Mouse (Mus musculus): ENCODE data around the gene 1700017D01Rik. TPM values are rescaled to one million over a fixed set of nuclear protein-coding genes. Genes with fewer than 3 reads are reported as not detected.
"Not testable (repeated sequence)": the region's sequence is repeated elsewhere in the genome, so short reads cannot be mapped to it uniquely, and the experiment has no call there.

1700017D01Rik gene
- polyA plus RNA-seq, 1 experiment from 2014 or later, result not detected

DNA sequence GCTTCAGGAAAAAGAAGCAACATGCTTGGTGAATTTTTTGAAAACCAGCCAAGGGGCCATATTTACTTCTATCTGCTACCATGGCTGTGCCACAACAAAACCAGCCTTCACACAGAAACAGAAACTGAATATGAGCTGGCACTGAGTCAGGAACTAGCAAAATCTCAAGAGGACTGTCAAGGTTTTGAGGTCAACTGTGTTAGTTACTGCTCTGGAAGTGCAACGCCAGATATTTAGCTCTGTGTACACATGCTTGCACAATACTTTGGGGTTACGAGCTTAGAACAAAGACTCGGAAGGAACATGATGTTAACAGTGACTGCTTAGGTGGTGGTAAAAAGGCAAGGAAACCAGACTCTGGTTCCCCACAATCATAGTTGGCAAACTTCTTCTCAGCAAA lies 22.9 kb downstream of the 1700017D01Rik start:
- H3K4me3 ChIP-seq (ENCODE audit: low read depth, low read length), result no peak overlapping the region
- no peaks in the 10 kb centered on the region for H3K36me3 ChIP-seq (ENCODE audit: control insufficient read depth, insufficient read depth, low read length)
- H3K27me3 ChIP-seq (ENCODE audit: control insufficient read depth, insufficient read depth, low read length), result no peaks in the 10 kb centered on the region
- H3K9me3 ChIP-seq (ENCODE audit: control insufficient read depth, low read length), result no peaks in the 10 kb centered on the region
- DNase-seq (ENCODE audit: low spot score) (no peak), ATAC-seq (ENCODE audit: insufficient read depth, low FRiP score, low TSS enrichment) (no peak)
- H3K4me2 ChIP-seq (ENCODE audit: low read depth), result no peak overlapping the region
- WGBS, result 92% methylated on average over 3 of the region's 3 CpGs
- H3K27ac ChIP-seq (ENCODE audit: low read depth, low read length), result no peak overlapping the region
- no peaks in the 10 kb centered on the region for H3K4me1 ChIP-seq (ENCODE audit: control insufficient read depth, insufficient read depth, low read length)
- H3K9ac ChIP-seq (ENCODE audit: low read length), result no peak overlapping the region

DNA sequence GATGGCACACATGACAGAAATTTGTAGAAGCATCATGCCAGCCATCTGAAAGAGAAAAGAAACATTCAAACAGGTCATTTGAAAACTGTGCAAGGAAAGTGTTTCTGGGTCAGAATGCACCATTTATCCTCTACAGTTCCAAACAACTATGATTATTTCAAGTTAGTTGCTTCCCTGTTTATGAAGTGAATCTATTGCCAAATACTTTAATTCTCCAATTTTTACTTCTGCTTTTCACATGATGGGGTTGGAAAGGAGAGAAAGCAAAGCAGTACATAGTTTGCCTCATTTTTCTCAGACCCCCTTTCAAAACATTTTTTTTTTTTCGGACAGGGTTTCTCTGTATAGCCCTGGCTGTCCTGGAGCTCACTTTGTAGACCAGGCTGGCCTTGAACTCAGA lies 28.8 kb downstream of the 1700017D01Rik start:
- no peak overlapping the region for H3K4me2 ChIP-seq (ENCODE audit: low read depth)
- H3K36me3 ChIP-seq (ENCODE audit: control insufficient read depth, insufficient read depth, low read length), result no peaks in the 10 kb centered on the region
- WGBS, result 76% methylated on average over 1 of the region's 1 CpGs
- H3K4me1 ChIP-seq (ENCODE audit: control insufficient read depth, insufficient read depth, low read length), result no peaks in the 10 kb centered on the region
- no peak for DNase-seq (ENCODE audit: low spot score)
- no peak overlapping the region for H3K4me3 ChIP-seq (ENCODE audit: low read depth, low read length)
- no peak overlapping the region for H3K9ac ChIP-seq (ENCODE audit: low read length)
- no peaks in the 10 kb centered on the region for H3K27me3 ChIP-seq (ENCODE audit: control insufficient read depth, insufficient read depth, low read length)
- no peak overlapping the region for H3K27ac ChIP-seq (ENCODE audit: low read depth, low read length)
- H3K9me3 ChIP-seq (ENCODE audit: control insufficient read depth, low read length), result no peaks in the 10 kb centered on the region
- ATAC-seq (ENCODE audit: insufficient read depth, low FRiP score, low TSS enrichment), result no peak

DNA sequence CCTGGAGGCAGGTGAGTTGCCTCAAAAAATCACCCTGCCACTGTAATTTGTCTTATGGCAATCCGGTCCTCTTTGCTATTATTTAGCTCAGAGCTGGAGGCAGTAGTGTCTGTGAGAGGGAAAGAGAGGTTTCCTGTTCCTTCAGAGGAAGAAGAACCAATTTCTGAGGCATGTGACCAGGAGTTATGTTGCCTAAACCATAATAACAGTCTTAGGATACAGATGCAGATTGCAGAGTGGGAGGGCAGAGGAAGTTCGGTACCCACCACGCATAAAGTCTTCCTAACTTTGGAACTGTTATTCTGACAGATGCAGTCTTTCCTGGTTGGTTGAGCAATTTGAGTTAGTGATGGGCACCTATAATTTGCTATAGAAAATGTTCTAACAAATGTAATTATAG lies 32.3 kb downstream of the 1700017D01Rik start:
- no peaks in the 10 kb centered on the region for H3K9me3 ChIP-seq (ENCODE audit: control insufficient read depth, low read length)
- H3K36me3 ChIP-seq (ENCODE audit: control insufficient read depth, insufficient read depth, low read length), result no peaks in the 10 kb centered on the region
- no peak overlapping the region for H3K4me2 ChIP-seq (ENCODE audit: low read depth)
- no peaks in the 10 kb centered on the region for H3K4me1 ChIP-seq (ENCODE audit: control insufficient read depth, insufficient read depth, low read length)
- peaks cover under 1% of the 10 kb centered on the region for H3K27me3 ChIP-seq (ENCODE audit: control insufficient read depth, insufficient read depth, low read length)
- ATAC-seq (ENCODE audit: insufficient read depth, low FRiP score, low TSS enrichment) (no peak), DNase-seq (ENCODE audit: low spot score) (no peak)
- H3K9ac ChIP-seq (ENCODE audit: low read length), result no peak overlapping the region
- 87% methylated on average over 3 of the region's 3 CpGs for WGBS
- no peak overlapping the region for H3K27ac ChIP-seq (ENCODE audit: low read depth, low read length)
- H3K4me3 ChIP-seq (ENCODE audit: low read depth, low read length), result no peak overlapping the region

DNA sequence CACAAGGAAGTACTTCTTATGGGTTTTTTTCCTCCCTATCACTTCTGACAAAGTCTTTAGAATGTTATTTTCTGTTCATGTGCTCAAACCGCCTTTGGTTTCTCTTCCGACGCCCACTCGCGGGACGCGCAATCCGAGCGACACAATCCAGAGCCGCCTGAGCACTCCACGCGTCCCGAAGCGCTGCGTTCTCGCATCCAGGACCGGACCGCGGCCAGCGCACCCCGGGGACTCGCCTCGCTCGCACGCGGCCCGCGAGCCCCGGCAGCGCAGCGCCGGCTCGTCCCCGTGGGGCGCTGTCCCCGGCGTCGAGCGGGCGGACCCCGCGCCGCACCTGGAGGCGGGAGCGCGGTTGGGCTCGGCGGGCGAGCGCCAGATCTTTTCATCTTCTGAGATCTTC lies 38.5 kb downstream of the 1700017D01Rik start:
- 4% methylated on average over 50 of the region's 50 CpGs for WGBS
- not testable (repeated sequence) for H3K9ac ChIP-seq (ENCODE audit: low read length)

DNA sequence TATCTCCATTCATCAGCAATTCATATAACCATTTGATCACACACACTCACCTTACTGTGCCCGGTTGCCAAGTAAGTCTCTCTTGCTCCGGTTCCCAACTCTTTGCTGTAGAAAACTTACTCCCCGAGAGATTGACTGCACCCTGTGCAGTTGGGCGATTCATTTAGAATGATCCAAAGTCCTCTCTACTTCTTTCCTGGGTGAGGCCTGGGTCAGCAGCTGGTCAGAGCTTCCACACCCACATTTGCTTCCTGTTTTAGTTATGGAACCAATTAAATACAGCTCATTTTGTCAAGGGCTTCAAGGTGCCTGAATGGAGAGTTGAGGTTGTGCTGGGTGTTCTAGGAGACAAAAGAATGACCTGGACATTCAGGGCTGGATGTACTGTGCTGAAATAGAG lies 49.7 kb downstream of the 1700017D01Rik start, which contains the start of gene Ms4a8a:
TSS of gene Ms4a8a (minus strand) at position 169 of the 400 bp plus-strand sequence.
- 90% methylated on average over 4 of the region's 4 CpGs for WGBS
- no peaks in the 10 kb centered on the region for H3K36me3 ChIP-seq (ENCODE audit: control insufficient read depth, insufficient read depth, low read length)
- no peak within 1 kb of the TSS for H3K4me2 ChIP-seq (ENCODE audit: low read depth)
- H3K4me1 ChIP-seq (ENCODE audit: control insufficient read depth, insufficient read depth, low read length), result no peaks in the 10 kb centered on the region
- no peak within 1 kb of the TSS for H3K9ac ChIP-seq (ENCODE audit: low read length)
- H3K4me3 ChIP-seq (ENCODE audit: low read depth, low read length), result no peak within 1 kb of the TSS
- ATAC-seq (ENCODE audit: insufficient read depth, low FRiP score, low TSS enrichment) (no peak), DNase-seq (ENCODE audit: low spot score) (no peak)
- no peaks in the 10 kb centered on the region for H3K9me3 ChIP-seq (ENCODE audit: control insufficient read depth, low read length)
- no peak within 1 kb of the TSS for H3K27ac ChIP-seq (ENCODE audit: low read depth, low read length)
- no peaks in the 10 kb centered on the region for H3K27me3 ChIP-seq (ENCODE audit: control insufficient read depth, insufficient read depth, low read length)

More for the DNA sequence above, 38.5 kb downstream of the 1700017D01Rik start:
- H3K4me2 ChIP-seq (ENCODE audit: low read depth), result peak overlapping the region; percentile 34
- H3K27me3 ChIP-seq (ENCODE audit: control insufficient read depth, insufficient read depth, low read length); H3K27ac ChIP-seq (ENCODE audit: low read depth, low read length); ATAC-seq (ENCODE audit: insufficient read depth, low FRiP score, low TSS enrichment); H3K36me3 ChIP-seq (ENCODE audit: control insufficient read depth, insufficient read depth, low read length); H3K4me1 ChIP-seq (ENCODE audit: control insufficient read depth, insufficient read depth, low read length); H3K9me3 ChIP-seq (ENCODE audit: control insufficient read depth, low read length): not testable (repeated sequence)
- 0 out of 2 replicates have a peak overlapping the region, but pooled peaks have one; percentile 3 for H3K4me3 ChIP-seq (ENCODE audit: low read depth, low read length)
- DNase-seq (ENCODE audit: low spot score), result peak; percentile 30

DNA sequence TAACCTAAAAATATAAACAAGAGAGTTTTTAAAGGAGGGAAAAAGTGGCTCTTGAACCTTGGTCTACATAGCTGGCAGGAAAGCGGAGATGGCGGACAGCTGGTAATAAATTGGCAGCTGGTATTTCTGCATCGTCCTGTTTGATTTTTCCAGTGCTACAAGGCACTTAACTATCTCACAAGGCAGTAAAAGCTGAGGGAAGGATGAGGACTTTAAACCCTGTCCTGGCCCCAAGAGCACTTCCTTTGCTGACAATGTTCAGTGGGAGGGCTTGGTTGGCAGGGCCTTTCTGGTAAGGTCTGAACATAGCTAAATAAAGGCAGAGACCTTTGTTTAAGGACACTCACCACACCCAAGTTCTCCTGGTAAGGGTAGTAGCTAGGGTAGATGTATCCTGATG lies 60.3 kb downstream of the 1700017D01Rik start:
- H3K27me3 ChIP-seq (ENCODE audit: control insufficient read depth, insufficient read depth, low read length), result no peaks in the 10 kb centered on the region
- WGBS, result 87% methylated on average over 3 of the region's 3 CpGs
- no peak overlapping the region for H3K27ac ChIP-seq (ENCODE audit: low read depth, low read length)
- DNase-seq (ENCODE audit: low spot score) (no peak), ATAC-seq (ENCODE audit: insufficient read depth, low FRiP score, low TSS enrichment) (no peak)
- no peak overlapping the region for H3K4me2 ChIP-seq (ENCODE audit: low read depth)
- no peak overlapping the region for H3K4me3 ChIP-seq (ENCODE audit: low read depth, low read length)
- H3K9me3 ChIP-seq (ENCODE audit: control insufficient read depth, low read length), result no peaks in the 10 kb centered on the region
- H3K4me1 ChIP-seq (ENCODE audit: control insufficient read depth, insufficient read depth, low read length), result no peaks in the 10 kb centered on the region
- H3K9ac ChIP-seq (ENCODE audit: low read length), result no peak overlapping the region
- H3K36me3 ChIP-seq (ENCODE audit: control insufficient read depth, insufficient read depth, low read length), result no peaks in the 10 kb centered on the region

DNA sequence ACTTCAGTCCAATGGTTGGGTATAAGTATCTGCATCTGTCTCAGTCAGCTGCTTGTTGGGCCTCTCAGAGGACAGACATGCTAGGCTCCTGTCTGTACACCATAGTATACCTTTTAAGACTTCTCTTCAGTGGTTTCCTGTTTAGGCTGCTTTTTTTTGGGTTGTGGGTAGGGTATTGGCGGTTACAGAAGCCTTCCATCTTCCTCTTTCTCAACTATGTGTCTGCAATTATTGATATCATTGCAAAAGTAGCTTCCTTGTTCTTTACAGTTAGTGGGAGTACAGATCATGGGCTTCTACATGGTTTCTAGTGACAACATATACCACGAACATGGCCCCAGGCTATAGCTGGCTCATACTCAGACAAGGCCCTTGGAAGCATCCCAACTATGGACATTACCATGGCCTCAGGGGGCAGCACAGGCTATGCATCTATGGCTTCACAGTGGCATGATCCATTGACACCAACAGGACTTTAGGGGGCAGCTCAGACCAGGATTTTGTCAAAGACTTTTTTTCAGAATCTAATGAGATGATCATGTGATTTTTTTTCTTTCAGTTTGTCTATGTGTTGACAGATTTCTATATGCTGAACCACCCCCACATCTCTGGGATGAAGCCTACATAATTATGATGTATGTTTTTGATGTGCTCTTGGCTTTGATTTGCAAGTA lies 65.3 kb downstream of the 1700017D01Rik start:
- no peak overlapping the region for H3K9ac ChIP-seq (ENCODE audit: low read length)
- H3K36me3 ChIP-seq (ENCODE audit: control insufficient read depth, insufficient read depth, low read length), result no peaks in the 10 kb centered on the region
- no peak overlapping the region for H3K4me2 ChIP-seq (ENCODE audit: low read depth)
- no peaks in the 10 kb centered on the region for H3K9me3 ChIP-seq (ENCODE audit: control insufficient read depth, low read length)
- H3K27me3 ChIP-seq (ENCODE audit: control insufficient read depth, insufficient read depth, low read length), result no peaks in the 10 kb centered on the region
- H3K27ac ChIP-seq (ENCODE audit: low read depth, low read length), result no peak overlapping the region
- DNase-seq (ENCODE audit: low spot score) (no peak), ATAC-seq (ENCODE audit: insufficient read depth, low FRiP score, low TSS enrichment) (no peak)
- no peak overlapping the region for H3K4me3 ChIP-seq (ENCODE audit: low read depth, low read length)
- no peaks in the 10 kb centered on the region for H3K4me1 ChIP-seq (ENCODE audit: control insufficient read depth, insufficient read depth, low read length)
- 81% methylated on average over 2 of the region's 2 CpGs for WGBS

DNA sequence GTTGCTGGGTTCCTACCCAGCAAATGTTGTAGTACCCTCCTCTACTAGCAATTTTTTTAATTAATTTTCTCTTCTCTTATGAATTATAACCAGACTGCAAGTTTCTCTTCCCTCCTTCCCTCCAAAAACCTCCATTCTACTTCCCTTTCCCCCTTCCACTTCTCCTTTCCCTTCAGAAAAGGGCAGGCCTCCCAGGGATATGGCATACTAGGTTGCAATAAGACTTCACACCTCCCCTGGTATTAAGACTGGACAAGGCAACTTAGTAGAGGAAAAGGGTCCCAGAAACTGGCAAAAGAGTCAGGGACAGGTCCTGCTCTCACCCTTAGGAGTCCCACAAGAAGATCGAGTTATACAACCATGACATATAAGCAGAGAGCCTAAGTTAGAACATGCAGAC lies 69.8 kb downstream of the 1700017D01Rik start:
- no peak overlapping the region for H3K27ac ChIP-seq (ENCODE audit: low read depth, low read length)
- no peak overlapping the region for H3K9ac ChIP-seq (ENCODE audit: low read length)
- H3K4me2 ChIP-seq (ENCODE audit: low read depth), result no peak overlapping the region
- H3K27me3 ChIP-seq (ENCODE audit: control insufficient read depth, insufficient read depth, low read length), result no peaks in the 10 kb centered on the region
- no peaks in the 10 kb centered on the region for H3K9me3 ChIP-seq (ENCODE audit: control insufficient read depth, low read length)
- ATAC-seq (ENCODE audit: insufficient read depth, low FRiP score, low TSS enrichment) (no peak), DNase-seq (ENCODE audit: low spot score) (no peak)
- H3K4me3 ChIP-seq (ENCODE audit: low read depth, low read length), result no peak overlapping the region
- H3K36me3 ChIP-seq (ENCODE audit: control insufficient read depth, insufficient read depth, low read length), result no peaks in the 10 kb centered on the region
- no peaks in the 10 kb centered on the region for H3K4me1 ChIP-seq (ENCODE audit: control insufficient read depth, insufficient read depth, low read length)
- 79% methylated on average over 1 of the region's 1 CpGs for WGBS

DNA sequence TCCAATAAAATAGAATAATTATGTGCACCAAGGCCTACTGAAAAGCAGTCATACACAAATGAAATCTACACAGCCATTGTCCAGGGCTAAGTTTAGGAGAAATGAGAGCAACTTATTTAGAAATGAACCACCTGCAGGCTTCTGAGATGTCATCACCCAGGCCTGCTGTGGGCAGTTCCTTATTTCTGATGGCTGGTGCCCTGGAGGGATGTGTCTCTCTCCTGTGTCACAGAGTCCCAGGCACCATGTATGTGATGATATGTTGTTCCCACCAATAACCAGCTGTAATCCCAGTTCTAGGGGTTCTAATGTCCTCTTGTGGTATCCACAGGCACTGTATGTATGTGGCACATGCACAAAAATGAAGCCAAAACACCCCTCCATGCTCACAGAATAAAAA lies 70.7 kb downstream of the 1700017D01Rik start:
- no peak overlapping the region for H3K4me3 ChIP-seq (ENCODE audit: low read depth, low read length)
- H3K9ac ChIP-seq (ENCODE audit: low read length), result no peak overlapping the region
- H3K27ac ChIP-seq (ENCODE audit: low read depth, low read length), result no peak overlapping the region
- no peaks in the 10 kb centered on the region for H3K36me3 ChIP-seq (ENCODE audit: control insufficient read depth, insufficient read depth, low read length)
- H3K4me1 ChIP-seq (ENCODE audit: control insufficient read depth, insufficient read depth, low read length), result no peaks in the 10 kb centered on the region
- no peaks in the 10 kb centered on the region for H3K27me3 ChIP-seq (ENCODE audit: control insufficient read depth, insufficient read depth, low read length)
- H3K9me3 ChIP-seq (ENCODE audit: control insufficient read depth, low read length), result no peaks in the 10 kb centered on the region
- DNase-seq (ENCODE audit: low spot score), result no peak
- H3K4me2 ChIP-seq (ENCODE audit: low read depth), result no peak overlapping the region
- ATAC-seq (ENCODE audit: insufficient read depth, low FRiP score, low TSS enrichment), result no peak

Data from neural tube, embryonic 11.5 days (tissue).